Mouse (Mus musculus): ENCODE data around the gene Stim1. TPM values are rescaled to one million over a fixed set of nuclear protein-coding genes. Genes with fewer than 3 reads are reported as not detected.
"Not testable (repeated sequence)": the region's sequence is repeated elsewhere in the genome, so short reads cannot be mapped to it uniquely, and the experiment has no call there.

Gene Stim1
- total RNA-seq, 2 experiments from 2014 or later = 219 to 233 TPM

DNA sequence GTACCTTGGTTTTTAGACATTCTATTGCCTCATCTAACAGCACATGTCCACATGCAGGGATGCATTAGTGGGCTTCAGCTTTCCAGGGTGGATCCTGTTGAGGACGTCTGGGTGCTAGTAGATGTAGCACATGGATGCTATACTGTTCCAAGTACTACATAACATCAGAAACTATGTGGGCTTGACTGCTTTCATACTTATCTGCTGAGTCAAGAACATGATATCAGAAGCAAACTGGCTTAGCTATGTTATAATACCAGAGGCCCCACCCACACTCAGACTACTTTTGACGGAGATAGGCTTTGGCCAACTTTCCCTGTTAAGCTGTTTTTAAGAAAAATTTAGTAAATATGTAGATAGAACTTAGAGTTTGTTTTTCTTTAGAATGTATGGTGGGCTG is 176.7 kb downstream of the Stim1 start:
- no peak for DNase-seq

DNA sequence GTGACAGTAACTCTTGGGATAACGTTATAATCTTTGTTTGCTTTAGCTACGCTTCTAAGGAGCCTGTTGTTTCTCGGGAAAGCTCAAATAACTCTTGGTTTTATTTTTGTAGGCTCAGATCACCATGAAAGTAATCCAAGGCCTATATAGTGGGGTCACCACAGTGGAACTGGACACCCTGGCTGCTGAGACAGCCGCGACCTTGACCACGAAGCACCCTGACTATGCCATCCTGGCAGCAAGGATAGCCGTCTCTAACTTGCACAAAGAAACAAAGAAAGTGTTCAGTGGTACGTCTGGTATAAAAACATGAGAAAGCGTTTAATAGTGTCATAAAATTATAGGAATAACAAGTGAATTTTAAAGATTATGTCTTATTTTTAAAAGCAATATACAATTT is 178.8 kb downstream of the Stim1 start:
- DNase-seq = no peak

DNA sequence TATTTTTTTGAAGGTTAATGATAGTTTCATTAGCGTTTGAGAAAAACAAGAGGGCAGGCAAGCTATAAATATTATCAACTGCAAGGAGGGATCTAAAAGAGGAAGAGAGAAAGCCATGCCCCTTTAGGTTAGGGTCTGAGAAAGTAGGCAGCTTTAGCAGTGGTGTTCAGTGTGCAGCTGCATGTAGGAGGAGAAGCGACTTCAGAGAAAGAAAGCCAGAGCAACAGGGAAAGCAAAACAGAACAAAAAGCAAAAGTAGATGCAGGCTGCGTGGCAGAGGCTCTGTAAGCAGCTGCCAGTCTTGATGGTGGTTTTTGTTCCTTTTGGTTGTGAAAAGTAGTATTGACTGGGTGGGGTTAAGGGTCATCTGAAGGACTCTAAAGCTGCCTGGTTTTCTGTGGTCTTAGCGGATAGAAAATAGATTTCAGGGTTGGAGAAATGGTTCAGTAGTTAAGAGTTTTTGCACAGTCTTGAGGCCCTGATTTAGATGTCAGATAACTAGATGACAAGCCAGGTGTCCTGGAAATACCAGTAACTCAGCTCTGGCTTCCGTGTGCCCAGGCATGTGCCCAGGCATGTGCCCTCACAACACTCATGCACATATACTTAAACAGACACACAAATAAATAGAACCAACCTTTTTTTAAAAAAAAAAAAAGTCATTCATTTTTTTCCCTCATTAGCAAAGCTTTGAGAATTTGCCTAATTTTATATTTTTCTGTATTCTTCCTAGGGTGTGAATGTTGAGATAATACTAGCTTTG is 191.2 kb downstream of the Stim1 start:
- DNase-seq = no peak

DNA sequence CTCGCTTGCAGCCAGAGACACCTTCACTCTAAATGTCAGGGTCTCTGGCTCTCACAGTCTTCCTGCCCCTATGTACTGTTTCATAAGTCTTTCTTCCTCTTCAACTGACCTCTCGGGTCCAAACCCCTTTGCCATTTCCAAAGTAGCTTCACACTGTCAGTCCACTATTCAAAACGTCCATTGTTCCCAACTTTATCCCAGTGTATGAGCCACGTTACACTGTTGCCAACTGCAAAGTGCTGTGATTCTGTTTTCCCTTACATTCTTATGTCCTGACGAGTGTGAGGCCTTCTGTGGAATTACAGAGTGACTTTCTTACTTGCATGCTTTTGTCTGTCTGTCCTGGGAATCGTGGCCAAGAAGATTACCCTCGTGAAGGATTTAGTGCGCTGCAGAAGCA is 200.0 kb downstream of the Stim1 start:
- DNase-seq = no peak

DNA sequence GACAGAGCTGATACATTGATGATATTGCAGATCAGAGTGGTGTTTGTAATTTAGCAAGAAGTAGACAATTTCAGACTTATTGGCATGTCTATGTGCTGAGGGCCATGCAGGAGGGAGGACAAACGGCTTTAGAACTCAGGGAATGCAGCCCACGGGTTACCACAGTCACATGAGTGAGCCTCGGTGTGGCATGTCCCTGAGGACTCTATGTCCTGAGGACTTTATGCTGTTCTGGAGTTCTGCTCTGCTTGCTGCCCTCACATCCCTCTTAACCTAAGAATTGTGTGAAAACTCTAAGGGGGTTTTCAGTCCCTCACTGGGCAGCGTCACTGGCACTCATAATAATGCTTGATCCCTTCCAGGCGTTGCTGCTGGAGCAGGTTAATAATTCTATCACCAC is 205.1 kb downstream of the Stim1 start:
- DNase-seq = no peak

DNA sequence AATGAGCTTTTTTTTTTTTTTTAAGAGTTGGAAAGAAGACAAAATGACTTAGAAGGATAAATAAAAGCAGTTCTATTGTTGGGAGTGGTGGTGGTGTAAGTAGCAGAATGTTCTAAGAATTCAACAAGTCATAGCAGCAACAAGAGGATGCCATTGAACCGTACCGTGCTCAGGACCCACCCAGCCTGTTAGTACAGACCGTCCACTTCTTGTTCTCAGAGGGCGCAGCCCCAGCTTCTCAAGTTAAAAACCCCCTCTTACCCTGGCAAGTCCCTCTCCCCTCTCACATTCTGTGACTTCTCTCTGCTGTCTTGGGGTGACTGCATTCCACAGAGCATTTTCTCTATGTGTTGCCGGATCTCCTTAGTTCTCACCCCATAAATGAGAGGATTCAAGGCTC is 209.0 kb downstream of the Stim1 start:
- DNase-seq = no peak

DNA sequence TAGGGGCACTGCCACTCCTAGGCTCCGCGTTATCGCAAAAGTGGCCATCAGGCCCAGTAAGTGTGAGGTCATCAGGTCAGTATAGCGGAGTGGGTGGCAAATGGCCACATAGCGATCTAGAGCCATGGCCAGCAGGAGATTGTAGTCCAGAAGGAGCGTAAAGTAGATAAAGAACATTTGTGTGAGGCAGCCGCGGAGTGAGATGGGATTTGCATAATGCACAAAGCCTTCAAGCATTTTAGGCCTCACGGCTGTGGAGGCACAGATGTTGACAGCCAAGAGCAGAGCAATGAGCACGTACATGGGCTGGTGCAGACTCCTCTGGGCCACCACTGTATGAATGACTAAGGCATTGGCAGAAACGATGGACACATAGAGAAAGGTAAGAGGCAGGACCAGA is 209.8 kb downstream of the Stim1 start:
- DNase-seq = no peak

DNA sequence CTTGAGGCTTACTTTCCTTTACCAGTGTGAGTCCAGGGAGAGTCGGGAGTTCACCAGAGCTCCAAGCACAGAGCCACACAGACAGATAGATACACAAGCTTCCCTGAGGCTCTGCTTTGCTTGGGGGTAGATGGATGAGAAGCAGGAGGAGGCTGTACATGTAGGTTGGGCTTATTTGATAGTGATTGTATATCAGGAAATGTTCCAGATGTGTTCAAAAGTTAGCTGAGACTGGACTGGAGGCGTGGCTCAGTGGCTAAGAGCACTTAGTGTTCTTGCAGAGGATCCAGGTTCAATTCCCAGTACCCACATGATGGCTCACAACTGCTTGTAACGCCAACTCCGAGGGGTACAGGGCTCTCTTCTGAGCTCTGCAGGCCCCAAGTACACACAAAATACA is 210.8 kb downstream of the Stim1 start:
- no peak for DNase-seq

DNA sequence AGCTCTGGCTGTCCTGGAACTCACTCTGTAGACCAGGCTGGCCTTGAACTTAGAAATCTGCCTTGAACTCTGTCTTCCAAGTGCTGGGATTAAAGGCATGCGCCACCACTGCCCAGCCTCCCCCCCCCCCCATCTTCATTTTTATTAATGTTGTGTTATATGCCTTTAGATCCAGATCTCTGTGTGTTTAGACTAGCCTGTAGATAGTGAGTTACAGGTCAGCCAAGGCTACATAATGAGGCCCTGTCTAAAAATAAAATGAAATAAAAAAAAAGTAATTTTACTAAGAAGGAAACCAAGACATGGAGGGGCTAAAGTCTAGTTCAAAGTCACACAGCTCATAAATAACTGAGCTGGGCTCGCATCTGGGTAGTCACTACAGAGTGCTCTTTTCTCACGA is 211.3 kb downstream of the Stim1 start:
- no peak for DNase-seq

DNA sequence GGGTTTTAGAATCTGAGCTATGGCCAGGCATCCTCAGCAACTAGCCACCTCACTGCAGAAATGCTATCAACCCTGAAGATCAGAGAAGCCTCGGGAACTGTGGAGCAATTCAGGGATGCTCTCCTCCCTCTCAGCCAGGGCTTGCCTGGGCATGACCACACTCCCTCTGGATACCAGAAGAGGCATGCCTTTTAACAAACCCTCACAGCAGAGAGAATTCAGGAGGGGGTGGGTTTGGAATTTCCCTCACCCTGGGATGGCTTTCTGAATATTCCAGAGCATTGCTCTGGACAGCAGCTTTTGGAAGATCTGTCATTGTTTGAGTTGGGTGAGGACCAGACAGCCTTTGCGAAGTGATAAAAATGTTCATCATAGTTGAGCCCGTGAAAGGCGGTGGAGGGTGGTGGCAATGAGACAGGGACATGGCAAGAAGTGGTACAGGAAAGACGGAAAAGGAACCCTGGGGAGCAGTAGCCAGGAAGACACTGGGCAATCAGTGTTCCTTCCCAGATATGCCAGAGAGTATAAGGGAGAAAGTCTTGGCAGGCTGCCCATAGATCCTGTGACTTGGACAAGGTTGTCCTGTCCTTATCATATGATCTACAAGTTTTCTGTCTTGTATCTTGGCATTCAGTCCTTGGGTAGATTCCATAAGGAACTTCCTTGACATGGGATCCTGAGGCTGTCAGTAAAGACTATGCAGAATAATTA is 211.9 kb downstream of the Stim1 start:
- DNase-seq = peak; percentile 21

DNA sequence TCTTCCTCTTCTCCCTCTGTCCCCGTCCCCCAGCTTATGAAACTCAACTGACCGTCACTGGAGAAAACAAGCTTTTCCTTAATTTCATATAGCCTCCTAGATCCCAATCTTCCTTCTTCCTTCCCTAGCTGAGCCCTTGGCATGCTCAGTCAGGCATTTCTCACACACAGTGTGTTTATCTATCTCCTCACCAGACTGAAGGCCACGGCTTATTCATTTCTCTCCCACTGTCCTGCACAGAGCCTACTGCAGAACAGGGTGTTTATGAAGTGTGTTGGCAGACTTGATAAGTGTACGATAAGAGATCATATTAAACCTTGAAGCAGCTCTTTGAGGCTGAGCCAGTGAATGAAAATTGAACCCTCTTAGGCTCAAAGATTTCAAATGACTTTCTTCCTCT is 213.2 kb downstream of the Stim1 start:
- no peak for DNase-seq

DNA sequence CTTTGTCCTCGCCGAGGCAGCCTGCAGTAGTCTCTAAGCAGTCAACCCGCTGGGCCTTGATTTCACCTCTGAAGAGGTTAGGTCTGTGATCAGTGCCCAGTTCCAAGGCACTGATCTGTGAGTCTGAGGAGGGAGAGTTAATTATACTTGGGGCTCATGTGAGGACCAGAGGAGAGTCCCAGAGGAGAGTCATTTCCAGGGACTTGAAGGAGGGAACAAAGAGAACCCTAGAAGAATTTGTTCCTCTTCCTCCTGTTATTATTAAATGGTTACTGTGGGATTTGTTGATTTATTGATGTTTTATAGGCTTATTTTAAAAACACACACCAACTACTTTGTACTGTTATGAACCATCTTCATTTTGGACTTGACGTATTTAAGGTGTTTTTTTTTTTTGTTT is 214.0 kb downstream of the Stim1 start, which contains the start of gene Olfr543:
Gene Olfr543 (minus strand): TSS at position 101 of the 400 bp plus-strand sequence.
- no peak for DNase-seq

DNA sequence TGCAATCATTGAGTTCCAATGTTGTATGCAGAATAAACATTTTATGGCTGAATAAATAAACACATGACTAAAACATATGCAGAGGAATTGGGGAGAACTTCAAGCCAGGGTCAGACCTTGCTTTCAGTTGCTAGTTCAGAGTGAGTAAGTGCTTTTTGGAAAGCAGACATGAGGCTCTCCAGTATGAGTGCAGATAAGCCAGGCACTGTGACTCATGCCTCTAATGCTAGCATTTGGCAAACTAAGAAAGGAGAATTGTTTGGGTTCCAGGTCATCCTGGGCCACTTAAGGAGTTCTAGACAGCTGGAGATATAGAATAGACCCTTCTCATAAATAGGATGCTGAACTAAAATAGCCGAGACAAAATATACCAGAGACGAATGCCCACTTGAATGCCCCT is 216.1 kb downstream of the Stim1 start:
- DNase-seq = no peak

DNA sequence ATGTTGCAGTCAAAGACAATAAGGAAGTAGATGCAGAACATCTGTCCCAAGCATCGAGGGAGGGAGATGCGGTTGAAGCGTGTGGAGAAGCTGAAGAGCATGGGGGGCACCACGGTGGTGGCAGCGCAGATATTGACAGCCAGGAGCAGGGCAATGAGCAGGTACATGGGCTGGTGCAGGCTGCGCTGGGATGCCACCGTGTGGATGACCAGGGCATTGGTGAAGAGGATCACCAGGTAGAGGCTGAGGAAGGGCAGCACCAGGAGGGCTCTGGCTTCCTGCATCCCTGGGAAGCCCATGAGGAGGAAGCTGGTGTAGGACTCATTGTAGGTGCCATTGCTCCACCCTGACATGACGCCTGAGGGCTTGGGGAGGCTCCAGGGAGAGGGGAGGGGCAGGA is 217.2 kb downstream of the Stim1 start:
- DNase-seq = not testable (repeated sequence)

DNA sequence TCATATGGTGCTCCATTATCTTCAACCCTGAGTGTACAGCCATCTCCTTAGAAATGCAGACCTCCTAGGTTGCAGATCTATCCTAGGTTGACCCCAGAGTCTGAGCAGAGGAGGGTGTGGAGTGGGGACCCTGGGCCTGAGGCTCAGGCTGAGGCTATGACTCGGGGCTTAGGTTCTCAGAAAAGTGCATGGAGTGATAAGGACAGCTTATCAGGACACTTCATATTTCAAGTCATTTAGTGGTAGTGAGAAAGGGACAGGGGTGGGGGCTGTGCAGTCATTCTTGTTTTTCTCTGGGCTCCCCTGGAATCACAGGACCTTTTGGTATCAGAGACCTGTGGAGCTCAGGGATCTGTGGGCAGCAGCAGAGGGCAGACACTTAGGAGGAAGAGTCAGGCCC is 218.5 kb downstream of the Stim1 start:
- DNase-seq = no peak

Other genes with a start within 250 kb of the Stim1 start
- 1 to 10 TPM; 2.3 to 3.5 TPM for gene Il18bp, start 249.1 kb upstream of the Stim1 start, total RNA-seq (2021)
- gene Rnf121, start 202.3 kb upstream of the Stim1 start, total RNA-seq (2021) = 10 to 100 TPM; 18.8 to 25.8 TPM
- 10 to 100 TPM in 1 of 2 experiments, 1 to 10 TPM in 1; 5.9 to 11.9 TPM for gene Xndc1, start 202.3 kb upstream of the Stim1 start, total RNA-seq (2021)
- under 1 TPM; 0.75 to 0.95 TPM for gene Xntrpc, start 202.1 kb upstream of the Stim1 start, total RNA-seq (2021)
- under 1 TPM; 0.07 to 0.52 TPM for gene Trpc2, start 184.7 kb upstream of the Stim1 start, total RNA-seq (2021)
- 100 to 1,000 TPM; 264 to 297 TPM for gene Art1, start 166.1 kb upstream of the Stim1 start, total RNA-seq (2021)
- 1 to 10 TPM; 8.2 to 8.4 TPM for gene Art5, start 158.3 kb upstream of the Stim1 start, total RNA-seq (2021)
- not detected for gene Chrna10, start 151.0 kb upstream of the Stim1 start, total RNA-seq (2021)
- 10 to 100 TPM; 25.1 to 31.5 TPM for gene Nup98, start 57.6 kb upstream of the Stim1 start, total RNA-seq (2021)
- gene Pgap2, start 57.6 kb upstream of the Stim1 start, total RNA-seq (2021) = 10 to 100 TPM; 35.9 to 40.7 TPM
- gene Rhog, start 11.8 kb upstream of the Stim1 start, total RNA-seq (2021) = 10 to 100 TPM; 23.9 to 30.1 TPM
- gene Rrm1, start 173.9 kb downstream of the Stim1 start, total RNA-seq (2021) = 10 to 100 TPM; 25.5 to 30.0 TPM
- gene Olfr543, start 213.9 kb downstream of the Stim1 start, total RNA-seq (2021) = not detected
- not detected for gene Olfr544, start 220.5 kb downstream of the Stim1 start, total RNA-seq (2021)
- not detected for gene Olfr545, start 231.8 kb downstream of the Stim1 start, total RNA-seq (2021)

All from gastrocnemius, postnatal 10 days (tissue).